Mouse (Mus musculus) common myeloid progenitor, adult 5-6 weeks (primary cell): Measurements from ENCODE around the gene Zbtb32. TPM values are rescaled to one million over a fixed set of nuclear protein-coding genes. Genes with fewer than 3 reads are reported as not detected.

Experiments used
- ATAC-seq: replicated peaks from 2 replicates; pipeline ENCODE4 v1.8.0; 2016; ENCODE audit warnings: low read depth, mild to moderate bottlenecking, moderate TSS enrichment, inconsistent platforms; ENCODE audit not compliant: poor library complexity, severe bottlenecking
- total RNA-seq: library from RNA; stranded (forward); fragments of 200-1000, 187-1606 nt; gene quantifications from 2 replicates; pipeline ENCODE4 v1.2.3, GENCODE M21; 2017

Zbtb32 gene
- 0.32 TPM in 1 of 2 replicates, not detected in the other for total RNA-seq

DNA sequence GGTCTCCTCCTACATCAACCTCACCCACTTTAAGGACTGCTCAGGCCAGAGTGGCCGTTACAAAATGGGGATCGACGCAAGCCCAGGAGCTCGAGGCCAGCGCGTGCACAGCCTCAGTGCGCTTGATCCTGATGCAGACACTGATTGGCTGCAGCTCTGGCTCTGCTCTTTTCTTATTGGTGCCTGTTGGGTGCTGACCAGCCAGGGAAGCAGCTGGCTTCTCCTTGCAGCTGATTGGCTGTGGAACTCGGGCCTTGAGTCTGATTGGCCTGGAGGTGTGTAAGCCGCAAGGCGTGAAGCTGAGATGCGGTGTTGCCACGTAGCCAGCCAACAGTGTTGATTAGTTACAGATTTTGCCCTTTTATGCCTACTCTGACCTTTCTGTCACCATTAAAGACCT lies at the start of gene Zbtb32:
TSS of gene Zbtb32 (minus strand) at position 124 of the 400 bp plus-strand sequence.
- no peak for ATAC-seq

- no peak for ATAC-seq
These were observed 40.4 kb upstream of the Zbtb32 start for GRCm38 (mm10) chr7:30639083-30639482.

- ATAC-seq: 0 out of 2 replicates have a peak, but pooled peaks have one; percentile 15
These were observed 37.7 kb upstream of the Zbtb32 start for GRCm38 (mm10) chr7:30636395-30636794.

GRCm38 (mm10) chr7:30635752-30636151 lies 37.0 kb upstream of the Zbtb32 start, which contains the start of gene Etv2:
Gene Etv2, minus strand, starts transcription at chr7:30635852.
- no peak for ATAC-seq

- peak; percentile 73 for ATAC-seq
These were observed 35.9 kb upstream of the Zbtb32 start for GRCm38 (mm10) chr7:30634621-30635020.

- ATAC-seq: peak; percentile 19; the same call in 1 of the 2 replicates
These were observed 35.2 kb upstream of the Zbtb32 start for GRCm38 (mm10) chr7:30633762-30634412.

GRCm38 (mm10) chr7:30629013-30629412 lies 30.3 kb upstream of the Zbtb32 start:
- ATAC-seq: no peak

DNA sequence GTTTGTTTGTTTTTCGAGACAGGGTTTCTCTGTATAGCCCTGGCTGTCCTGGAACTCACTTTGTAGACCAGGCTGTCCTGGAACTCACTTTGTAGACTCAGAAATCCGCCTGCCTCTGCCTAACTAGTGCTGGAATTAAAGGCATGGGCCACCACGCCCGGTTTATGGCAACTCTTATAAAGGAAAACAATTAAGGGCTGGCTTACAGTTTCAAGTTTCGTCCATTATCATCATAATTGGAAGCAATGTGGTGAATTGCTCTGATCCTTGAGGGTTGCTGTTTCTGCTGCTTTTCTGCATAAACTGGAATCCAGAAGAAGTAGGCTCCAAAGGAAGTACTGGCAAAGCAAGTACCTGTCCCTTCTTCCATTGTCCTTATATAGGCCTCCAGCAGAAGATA lies 27.9 kb upstream of the Zbtb32 start:
- no peak for ATAC-seq

DNA sequence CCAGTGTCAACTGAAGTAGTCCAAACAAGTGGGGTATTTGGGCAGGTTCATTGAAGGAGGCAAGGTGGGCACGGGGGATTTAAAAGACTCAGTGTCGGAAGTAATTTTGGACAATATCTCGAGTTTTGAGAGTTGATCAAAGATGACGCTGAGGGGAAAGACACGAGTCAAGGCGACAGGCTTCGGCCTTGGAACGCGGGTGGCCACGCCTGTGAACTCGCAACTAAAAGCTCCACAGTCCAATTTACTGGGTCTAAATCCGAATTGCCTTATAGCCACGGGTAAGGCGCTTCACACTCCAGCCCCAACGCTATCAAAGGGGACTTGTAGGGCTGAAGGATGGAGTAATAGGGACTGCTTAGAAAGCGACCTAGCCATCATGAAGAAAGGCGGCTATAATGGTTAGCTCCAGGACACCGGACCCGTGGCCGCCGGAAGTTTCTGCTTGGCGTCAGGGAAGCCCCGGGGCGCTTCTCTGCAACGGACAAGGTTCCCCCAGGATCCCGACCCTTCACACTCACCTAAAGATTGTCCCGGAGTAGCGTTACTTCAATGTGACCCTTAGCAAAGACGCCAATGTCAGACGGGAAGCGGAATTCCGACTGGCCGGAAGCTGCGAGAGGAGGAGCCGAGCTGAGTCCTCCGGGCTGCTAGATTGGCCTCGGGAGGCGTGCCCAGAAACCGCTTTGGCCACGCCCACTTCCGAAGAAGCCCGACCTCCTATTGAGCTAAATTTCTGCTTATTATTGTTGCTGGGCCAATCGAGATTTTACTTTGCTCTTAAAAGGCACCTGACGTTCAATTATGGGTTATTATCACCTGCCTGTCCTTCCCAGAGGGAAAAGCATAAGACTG lies 27.0 kb upstream of the Zbtb32 start, which contains the start of gene Cox6b1:
TSS of gene Cox6b1 (minus strand) at position 622 of the 855 bp plus-strand sequence.
- peak; percentile 97 for ATAC-seq

DNA sequence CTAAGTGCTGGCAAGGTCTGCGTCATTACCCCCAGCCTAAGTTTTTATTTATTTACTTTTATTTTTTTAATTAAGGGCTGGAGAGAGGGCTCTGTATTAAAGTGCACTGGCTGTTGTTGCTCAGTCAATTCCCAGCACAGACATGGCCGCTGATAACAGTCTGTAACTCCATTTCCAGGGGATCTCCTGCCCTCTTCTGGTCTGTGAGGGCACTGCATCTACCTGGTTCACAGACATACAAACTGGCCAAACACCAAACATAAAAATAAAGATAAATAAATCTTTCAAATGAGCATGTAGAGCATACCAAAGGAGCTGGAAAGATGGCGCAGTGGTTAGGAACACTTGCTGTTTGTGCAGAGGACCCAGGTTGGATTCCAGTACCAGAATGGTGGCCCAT lies 20.5 kb upstream of the Zbtb32 start:
- ATAC-seq: 0 out of 2 replicates have a peak, but pooled peaks have one; percentile 45

DNA sequence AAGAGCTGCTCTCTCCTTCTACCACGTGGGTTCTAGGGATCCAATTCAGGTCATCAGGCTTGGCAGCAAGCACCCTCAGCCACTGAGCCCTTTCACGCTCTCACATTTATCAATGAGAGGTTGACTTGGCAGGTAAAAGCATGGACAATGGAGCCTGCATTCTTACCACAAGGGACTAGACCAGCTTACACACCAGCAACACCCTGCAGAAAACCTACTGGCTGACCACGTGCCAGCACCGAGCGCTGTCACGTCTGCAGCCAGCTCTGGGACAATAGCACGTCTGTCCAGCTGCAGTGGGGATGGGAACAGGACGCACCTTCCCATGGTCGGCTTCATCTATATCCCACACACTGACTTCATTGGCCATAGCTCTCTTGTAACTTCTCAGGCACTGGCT lies 19.9 kb upstream of the Zbtb32 start:
- no peak for ATAC-seq

- no peak for ATAC-seq
These were observed 16.5 kb upstream of the Zbtb32 start for GRCm38 (mm10) chr7:30615049-30615760.

DNA sequence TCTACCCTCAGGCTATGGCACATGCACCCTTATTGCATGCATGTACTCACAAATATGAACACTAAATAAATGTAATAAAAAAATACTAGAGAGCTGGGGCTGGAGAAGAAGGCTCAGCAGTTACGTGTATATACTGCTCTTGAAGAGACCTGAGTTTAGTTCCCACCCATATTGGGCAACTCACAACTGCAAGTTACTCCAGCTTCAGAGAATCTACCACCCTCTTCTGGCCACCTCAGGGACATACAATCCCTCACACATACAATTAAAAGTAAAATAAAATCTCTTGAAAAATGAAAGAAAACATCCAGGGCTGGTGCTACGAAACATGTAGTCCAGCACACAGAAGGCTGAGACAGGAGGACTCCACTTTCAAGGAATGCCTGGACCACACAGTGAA lies 15.7 kb upstream of the Zbtb32 start:
- ATAC-seq: peak; percentile 79

GRCm38 (mm10) chr7:30613529-30614112 lies 14.9 kb upstream of the Zbtb32 start:
- peak; percentile 69 for ATAC-seq

- ATAC-seq: 0 out of 2 replicates have a peak, but pooled peaks have one; percentile 3
These were observed 14.1 kb upstream of the Zbtb32 start, which contains the start of gene Upk1a for GRCm38 (mm10) chr7:30612654-30613402. Gene Upk1a, minus strand, starts transcription at chr7:30612847.

GRCm38 (mm10) chr7:30610043-30610442 lies 11.3 kb upstream of the Zbtb32 start:
- no peak for ATAC-seq

DNA sequence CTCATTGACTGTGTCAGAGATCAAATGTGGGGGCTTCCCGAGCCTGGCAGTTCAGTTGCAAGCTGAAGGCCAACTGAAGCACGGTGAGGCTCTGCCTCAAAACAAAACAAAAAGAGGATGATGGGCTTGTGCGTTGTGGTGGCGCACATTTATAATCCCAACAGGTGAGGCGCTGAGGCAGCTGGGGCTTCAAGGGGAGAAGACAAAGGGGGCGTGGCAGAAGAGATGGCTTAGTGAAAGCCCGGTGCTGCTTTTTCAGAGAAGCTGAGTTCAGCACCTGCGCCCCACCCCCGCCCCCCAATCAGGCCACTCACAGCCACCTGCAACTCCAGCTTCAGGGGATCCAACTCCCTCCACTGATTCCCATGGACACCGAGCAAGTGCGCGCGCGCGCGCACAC lies 9.8 kb upstream of the Zbtb32 start:
- no peak for ATAC-seq

GRCm38 (mm10) chr7:30607706-30608309 lies 9.1 kb upstream of the Zbtb32 start:
- peak; percentile 92 for ATAC-seq

GRCm38 (mm10) chr7:30604944-30605343 lies 6.2 kb upstream of the Zbtb32 start:
- no peak for ATAC-seq
